Mouse (Mus musculus): Measurements from ENCODE around the gene Tmem117.

- no peak for TF ChIP-seq POLR2A (IDR thresholded peaks at IDR 0.05; ENCODE audit: low read depth, low read length)
- no peak for TF ChIP-seq CTCF (IDR thresholded peaks at IDR 0.05; ENCODE audit: extremely low read depth, insufficient read depth, insufficient read length, insufficient replicate concordance)
Measured at GRCm38 (mm10) chr15:94927986-94928385, 299.0 kb downstream of the Tmem117 start.
